Comparison of ENCODE assay signal across 17 mouse cellular contexts in genomic region chr11:57532306-57532705, GRCm38 (mm10). TPM values are rescaled to one million over a fixed set of nuclear protein-coding genes. Genes with fewer than 3 reads are reported as not detected.
DNase-seq lines count a peak whose midpoint lies in the region; ATAC-seq lines count a peak whose summit lies in the region.
"Had no signal": no experiment of that assay in that cellular context is flagged by ENCODE, and none has a peak within 500 bp of the region (broad histone marks: within the 10 kb centered on the region; RNA-seq: fewer than 3 reads in every experiment).

No protein-coding gene starts in this region.

- peak overlapping the region; percentile 55; the same call in 1 of the 2 replicates for H3K27ac ChIP-seq in lung, embryonic 15.5 days
- H3K27ac ChIP-seq in hindbrain, embryonic 14.5 days, result peak overlapping the region; percentile 84
- peak overlapping the region; percentile 41; the same call in 1 of the 2 replicates for H3K27ac ChIP-seq in neural tube, embryonic 14.5 days (ENCODE audit: low read depth, low read length)
- H3K27ac ChIP-seq: embryonic facial prominence, embryonic 12.5 days; layer of hippocampus, adult 2 months; left cerebral cortex, adult 2 months; liver, embryonic 12.5 days had no signal

- H3K9ac ChIP-seq in lung, embryonic 15.5 days, result no peak overlapping the region
- H3K9ac ChIP-seq in hindbrain, embryonic 14.5 days, result no peak overlapping the region
- no peak overlapping the region for H3K9ac ChIP-seq in neural tube, embryonic 14.5 days (replicated peaks; ENCODE audit: low read depth, low read length)
- H3K9ac ChIP-seq: embryonic facial prominence, embryonic 12.5 days; liver, embryonic 12.5 days; lung, embryonic 14.5 days had no signal

- peak; percentile 54 for DNase-seq in heart, adult 11 months
- no peak for DNase-seq in heart, adult 18-20 months
- DNase-seq in lung, postnatal 25 days (ENCODE audit: low spot score), result no peak
- no peak for DNase-seq in hindbrain, embryonic 14.5 days (ENCODE audit: low spot score)
- no peak for DNase-seq in cerebellum, postnatal 14 days
- DNase-seq: adrenal gland, adult 2 months; cerebellum, adult 11-12 months; heart, postnatal 4 days; lung, embryonic 14.5 days had no signal

- no peaks in the 10 kb centered on the region for H3K4me1 ChIP-seq in lung, embryonic 15.5 days
- peaks cover 16% of the 10 kb centered on the region for H3K4me1 ChIP-seq in hindbrain, embryonic 14.5 days (replicated peaks; ENCODE audit: control insufficient read depth, insufficient read depth, low read length)
- 0 out of 2 replicates have a peak, but pooled peaks cover 10% of the 10 kb centered on the region for H3K4me1 ChIP-seq in neural tube, embryonic 14.5 days (ENCODE audit: control insufficient read depth, insufficient read depth, low read length)
- H3K4me1 ChIP-seq: embryonic facial prominence, embryonic 12.5 days; liver, embryonic 12.5 days had no signal

- no peaks in the 10 kb centered on the region for H3K9me3 ChIP-seq in lung, embryonic 15.5 days
- no peaks in the 10 kb centered on the region for H3K9me3 ChIP-seq in hindbrain, embryonic 14.5 days (ENCODE audit: control insufficient read depth, low read length)
- H3K9me3 ChIP-seq in neural tube, embryonic 14.5 days (ENCODE audit: control insufficient read depth, low read length), result no peaks in the 10 kb centered on the region
- H3K9me3 ChIP-seq: embryonic facial prominence, embryonic 12.5 days; liver, embryonic 12.5 days had no signal

- H3K4me2 ChIP-seq in lung, embryonic 15.5 days, result no peak overlapping the region
- H3K4me2 ChIP-seq in hindbrain, embryonic 14.5 days (replicated peaks), result no peak overlapping the region
- H3K4me2 ChIP-seq in neural tube, embryonic 14.5 days (ENCODE audit: low read depth, low read length), result no peak overlapping the region
- H3K4me2 ChIP-seq: embryonic facial prominence, embryonic 12.5 days; liver, embryonic 12.5 days; lung, embryonic 14.5 days had no signal

- H3K4me3 ChIP-seq in lung, embryonic 15.5 days, result no peak overlapping the region
- no peak overlapping the region for H3K4me3 ChIP-seq in hindbrain, embryonic 14.5 days (replicated peaks; ENCODE audit: low read length)
- no peak overlapping the region for H3K4me3 ChIP-seq in neural tube, embryonic 14.5 days (ENCODE audit: low read depth, low read length)
- H3K4me3 ChIP-seq: embryonic facial prominence, embryonic 12.5 days; layer of hippocampus, adult 2 months; left cerebral cortex, adult 2 months; liver, embryonic 12.5 days had no signal

- H3K36me3 ChIP-seq in lung, embryonic 15.5 days, result peaks cover 37% of the 10 kb centered on the region
- H3K36me3 ChIP-seq in hindbrain, embryonic 14.5 days (replicated peaks; ENCODE audit: control insufficient read depth, insufficient read depth), result peaks cover 50% of the 10 kb centered on the region
- H3K36me3 ChIP-seq in neural tube, embryonic 14.5 days (ENCODE audit: control insufficient read depth, insufficient read depth, low read length), result peaks cover 16% of the 10 kb centered on the region

- ATAC-seq in lung, embryonic 15.5 days (ENCODE audit: borderline replicate concordance, extremely low read depth, low FRiP score, low TSS enrichment), result no peak
- ATAC-seq in hindbrain, embryonic 14.5 days (ENCODE audit: low FRiP score), result no peak
- no peak for ATAC-seq in neural tube, embryonic 14.5 days (ENCODE audit: low read depth)
- no peak for ATAC-seq in CD4-positive, CD25-positive, alpha-beta regulatory T cell, adult 4 months
- ATAC-seq: intestine, postnatal 0 days; liver, embryonic 12.5 days had no signal

- H3K27me3 ChIP-seq in lung, embryonic 15.5 days, result no peaks in the 10 kb centered on the region
- no peaks in the 10 kb centered on the region for H3K27me3 ChIP-seq in hindbrain, embryonic 14.5 days (ENCODE audit: control insufficient read depth, insufficient read depth, low read length)
- H3K27me3 ChIP-seq in neural tube, embryonic 14.5 days (ENCODE audit: control insufficient read depth, insufficient read depth, low read length), result no peaks in the 10 kb centered on the region
- H3K27me3 ChIP-seq: embryonic facial prominence, embryonic 12.5 days; liver, embryonic 12.5 days had no signal

- WGBS in lung, embryonic 15.5 days, result 80% methylated on average over 4 of the region's 4 CpGs
- 85% methylated on average over 4 of the region's 4 CpGs for WGBS in hindbrain, embryonic 14.5 days
- 88% methylated on average over 4 of the region's 4 CpGs for WGBS in neural tube, embryonic 14.5 days

RNA-seq across cellular contexts. Expression of gene Mfap3, which starts 13.8 kb away (rescaled TPM):
- total RNA-seq in heart, adult 18-20 months (2021), result 10 to 100 TPM; 10.4 to 12.6 TPM
- polyA plus RNA-seq in lung, embryonic 15.5 days (2015; fragmentation: Nextera tagmentation; extraction: Ambion mirVana), result 43.9 and 45.7 TPM in 2 replicates
- polyA plus RNA-seq in hindbrain, embryonic 14.5 days (2014; fragmentation: Nextera tagmentation; extraction: Ambion mirVana), result 63.5 and 66.9 TPM in 2 replicates
- 59.3 and 65.4 TPM in 2 replicates for polyA plus RNA-seq in neural tube, embryonic 14.5 days (2014; fragmentation: Nextera tagmentation; extraction: Ambion mirVana)
- polyA plus RNA-seq in CD4-positive, CD25-positive, alpha-beta regulatory T cell, adult 4 months (2017; shearing (Covaris generic)), result 10 to 100 TPM; 44.6 to 46.0 TPM

RNA-seq across cellular contexts. Expression of gene Fam114a2, which starts 13.9 kb away (rescaled TPM):
- 10 to 100 TPM; 40.2 to 40.9 TPM for total RNA-seq in heart, adult 18-20 months (2021)
- 78.7 and 81.8 TPM in 2 replicates for polyA plus RNA-seq in lung, embryonic 15.5 days (2015; fragmentation: Nextera tagmentation; extraction: Ambion mirVana)
- 46.5 and 51.8 TPM in 2 replicates for polyA plus RNA-seq in hindbrain, embryonic 14.5 days (2014; fragmentation: Nextera tagmentation; extraction: Ambion mirVana)
- polyA plus RNA-seq in neural tube, embryonic 14.5 days (2014; fragmentation: Nextera tagmentation; extraction: Ambion mirVana), result 51.3 and 52.1 TPM in 2 replicates
- polyA plus RNA-seq in CD4-positive, CD25-positive, alpha-beta regulatory T cell, adult 4 months (2017; shearing (Covaris generic)), result 100 to 1,000 TPM; 117 to 160 TPM
